Mouse (Mus musculus) olfactory bulb, adult 2 months (tissue): ENCODE data around the gene Unc13b.

Experiments used
- CTCF ChIP-seq: fragments of 200-500 bp; IDR thresholded peaks from 2 replicates; pipeline ENCODE4 v1.5.1; 2012; ENCODE audit warnings: low read depth, mild to moderate bottlenecking, low read length, moderate library complexity; ENCODE audit not compliant: insufficient read depth
- POLR2A ChIP-seq: fragments of 200-500 bp; IDR thresholded peaks from 2 replicates; pipeline ENCODE4 v1.6.1; 2012; ENCODE audit warnings: mild to moderate bottlenecking, low read depth, low read length, moderate library complexity; ENCODE audit not compliant: insufficient read depth

DNA sequence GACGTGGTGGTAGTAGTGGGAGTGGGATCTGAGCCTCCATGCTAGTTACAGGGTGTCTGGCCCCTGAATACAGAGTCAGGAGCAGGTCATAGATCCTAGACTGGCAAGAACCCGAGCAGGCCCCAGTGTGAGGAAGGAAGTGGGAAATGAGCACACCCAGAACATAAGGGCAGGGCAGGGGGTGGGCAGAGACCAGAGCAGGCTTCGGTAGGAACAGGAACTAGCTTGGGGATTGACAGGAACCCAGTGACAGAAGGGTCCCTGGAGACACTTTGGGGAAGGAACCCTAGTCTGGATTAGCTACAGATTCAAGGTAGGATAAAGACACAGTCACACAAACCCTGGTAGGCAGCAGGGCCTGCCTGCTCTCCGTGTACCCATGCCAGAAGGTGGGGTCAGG, 14.1 kb upstream of the Unc13b start:
- TF ChIP-seq POLR2A: no peak
- no peak for TF ChIP-seq CTCF
